Mouse (Mus musculus): ENCODE measurements around the gene Ccdc170.

- TF ChIP-seq POLR2A (IDR thresholded peaks at IDR 0.05; ENCODE audit: borderline replicate concordance, extremely low read depth, insufficient read depth, insufficient read length, poor library complexity, severe bottlenecking) (no peak), CTCF (IDR thresholded peaks at IDR 0.05; ENCODE audit: borderline replicate concordance, extremely low read depth, insufficient read depth, insufficient read length) (no peak)
Observed at GRCm38 (mm10) chr10:4491281-4491680, 9.0 kb downstream of the Ccdc170 start.
